Mouse (Mus musculus): ENCODE measurements around the gene Dyrk4. TPM values are rescaled to one million over a fixed set of nuclear protein-coding genes. Genes with fewer than 3 reads are reported as not detected.

Gene Dyrk4
- not detected in 2 replicates for polyA plus RNA-seq (2011; ENCODE audit: insufficient read depth, insufficient read length, low read depth, missing spikeins)

GRCm38 (mm10) chr6:126921111-126921881, at the start of gene Dyrk4:
Gene Dyrk4, minus strand, starts transcription at chr6:126921839.
- Histone ChIP-seq H3K9ac (ENCODE audit: low read depth, poor library complexity, severe bottlenecking) (no peak within 1 kb of the TSS), H3K27me3 (ENCODE audit: control insufficient read depth, insufficient read depth, low read length, poor library complexity, severe bottlenecking) (no peaks in the 10 kb centered on the region), H3K9me3 (replicated peaks; ENCODE audit: control insufficient read depth, insufficient read depth, low read length, poor library complexity, severe bottlenecking) (no peaks in the 10 kb centered on the region), H3K4me3 (ENCODE audit: low read depth, low read length) (peak within 1 kb of the TSS; percentile 41), H3K36me3 (ENCODE audit: control insufficient read depth, insufficient read depth, low read length, poor library complexity, severe bottlenecking) (peaks cover 24% of the 10 kb centered on the region), H3K27ac (ENCODE audit: insufficient read depth, low read length) (no peak within 1 kb of the TSS), H3K4me1 (ENCODE audit: control insufficient read depth, insufficient read depth, low read length) (no peaks in the 10 kb centered on the region)
- TF ChIP-seq POLR2A (IDR thresholded peaks at IDR 0.05; ENCODE audit: insufficient read depth, low read length): no peak
- TF ChIP-seq CTCF (IDR thresholded peaks at IDR 0.05; ENCODE audit: low read depth, low read length): no peak
- TF ChIP-seq EP300 (IDR thresholded peaks at IDR 0.05; ENCODE audit: insufficient read depth, low read depth, low read length): no peak

GRCm38 (mm10) chr6:126966241-126967026, 44.8 kb upstream of the Dyrk4 start:
- TF ChIP-seq EP300 (IDR thresholded peaks at IDR 0.05; ENCODE audit: insufficient read depth, low read depth, low read length) (no peak), CTCF (IDR thresholded peaks at IDR 0.05; ENCODE audit: low read depth, low read length) (no peak), POLR2A (IDR thresholded peaks at IDR 0.05; ENCODE audit: insufficient read depth, low read length) (no peak)
- no peaks in the 10 kb centered on the region for H3K27me3 ChIP-seq (ENCODE audit: control insufficient read depth, insufficient read depth, low read length, poor library complexity, severe bottlenecking)
- H3K9ac ChIP-seq (ENCODE audit: low read depth, poor library complexity, severe bottlenecking): no peak overlapping the region
- no peaks in the 10 kb centered on the region for H3K36me3 ChIP-seq (ENCODE audit: control insufficient read depth, insufficient read depth, low read length, poor library complexity, severe bottlenecking)
- no peak overlapping the region for H3K4me3 ChIP-seq (ENCODE audit: low read depth, low read length)
- H3K9me3 ChIP-seq (replicated peaks; ENCODE audit: control insufficient read depth, insufficient read depth, low read length, poor library complexity, severe bottlenecking): no peaks in the 10 kb centered on the region
- no peaks in the 10 kb centered on the region for H3K4me1 ChIP-seq (ENCODE audit: control insufficient read depth, insufficient read depth, low read length)
- no peak overlapping the region for H3K27ac ChIP-seq (ENCODE audit: insufficient read depth, low read length)

- H3K36me3 ChIP-seq (ENCODE audit: control insufficient read depth, insufficient read depth, low read length, poor library complexity, severe bottlenecking): no peaks in the 10 kb centered on the region
- TF ChIP-seq POLR2A (IDR thresholded peaks at IDR 0.05; ENCODE audit: insufficient read depth, low read length) (no peak), CTCF (IDR thresholded peaks at IDR 0.05; ENCODE audit: low read depth, low read length) (no peak), EP300 (IDR thresholded peaks at IDR 0.05; ENCODE audit: insufficient read depth, low read depth, low read length) (no peak)
- no peak overlapping the region for H3K27ac ChIP-seq (ENCODE audit: insufficient read depth, low read length)
Observed at GRCm38 (mm10) chr6:126963426-126963825, 41.8 kb upstream of the Dyrk4 start.

GRCm38 (mm10) chr6:126962709-126963108, 41.1 kb upstream of the Dyrk4 start:
- H3K9me3 ChIP-seq (replicated peaks; ENCODE audit: control insufficient read depth, insufficient read depth, low read length, poor library complexity, severe bottlenecking): no peaks in the 10 kb centered on the region
- H3K4me1 ChIP-seq (ENCODE audit: control insufficient read depth, insufficient read depth, low read length): no peaks in the 10 kb centered on the region
- H3K27ac ChIP-seq (ENCODE audit: insufficient read depth, low read length): no peak overlapping the region
- no peak for TF ChIP-seq POLR2A (IDR thresholded peaks at IDR 0.05; ENCODE audit: insufficient read depth, low read length)
- no peak for TF ChIP-seq EP300 (IDR thresholded peaks at IDR 0.05; ENCODE audit: insufficient read depth, low read depth, low read length)
- no peak for TF ChIP-seq CTCF (IDR thresholded peaks at IDR 0.05; ENCODE audit: low read depth, low read length)
- H3K4me3 ChIP-seq (ENCODE audit: low read depth, low read length): no peak overlapping the region
- H3K27me3 ChIP-seq (ENCODE audit: control insufficient read depth, insufficient read depth, low read length, poor library complexity, severe bottlenecking): no peaks in the 10 kb centered on the region
- H3K9ac ChIP-seq (ENCODE audit: low read depth, poor library complexity, severe bottlenecking): no peak overlapping the region
- no peaks in the 10 kb centered on the region for H3K36me3 ChIP-seq (ENCODE audit: control insufficient read depth, insufficient read depth, low read length, poor library complexity, severe bottlenecking)

More at GRCm38 (mm10) chr6:126963426-126963825, 41.8 kb upstream of the Dyrk4 start:
- Histone ChIP-seq H3K4me1 (ENCODE audit: control insufficient read depth, insufficient read depth, low read length) (no peaks in the 10 kb centered on the region), H3K9me3 (replicated peaks; ENCODE audit: control insufficient read depth, insufficient read depth, low read length, poor library complexity, severe bottlenecking) (no peaks in the 10 kb centered on the region), H3K9ac (ENCODE audit: low read depth, poor library complexity, severe bottlenecking) (no peak overlapping the region), H3K4me3 (ENCODE audit: low read depth, low read length) (no peak overlapping the region), H3K27me3 (ENCODE audit: control insufficient read depth, insufficient read depth, low read length, poor library complexity, severe bottlenecking) (no peaks in the 10 kb centered on the region)

- no peak overlapping the region for H3K9ac ChIP-seq (ENCODE audit: low read depth, poor library complexity, severe bottlenecking)
- H3K4me3 ChIP-seq (ENCODE audit: low read depth, low read length): no peak overlapping the region
- H3K4me1 ChIP-seq (ENCODE audit: control insufficient read depth, insufficient read depth, low read length): no peaks in the 10 kb centered on the region
- no peaks in the 10 kb centered on the region for H3K36me3 ChIP-seq (ENCODE audit: control insufficient read depth, insufficient read depth, low read length, poor library complexity, severe bottlenecking)
- TF ChIP-seq CTCF (IDR thresholded peaks at IDR 0.05; ENCODE audit: low read depth, low read length): no peak
- no peak for TF ChIP-seq EP300 (IDR thresholded peaks at IDR 0.05; ENCODE audit: insufficient read depth, low read depth, low read length)
- TF ChIP-seq POLR2A (IDR thresholded peaks at IDR 0.05; ENCODE audit: insufficient read depth, low read length): no peak
- no peak overlapping the region for H3K27ac ChIP-seq (ENCODE audit: insufficient read depth, low read length)
- no peaks in the 10 kb centered on the region for H3K9me3 ChIP-seq (replicated peaks; ENCODE audit: control insufficient read depth, insufficient read depth, low read length, poor library complexity, severe bottlenecking)
- H3K27me3 ChIP-seq (ENCODE audit: control insufficient read depth, insufficient read depth, low read length, poor library complexity, severe bottlenecking): no peaks in the 10 kb centered on the region
Observed at GRCm38 (mm10) chr6:126961371-126962018, 39.9 kb upstream of the Dyrk4 start.
